Mouse (Mus musculus) forebrain, embryonic 11.5 days (tissue): ENCODE measurements at regions not wholly inside any gene's neighbourhood (a gene's known extent, or its start where the extent isn't known, plus 50 kb on each side); places are given as distances from the start of the nearest gene placed in this dataset.

ENCODE experiments used
- ATAC-seq: fragments of 200-750 bp; cut with Nextera tagmentation; replicated peaks from 2 replicates; pipeline ENCODE4 v1.8.0; 2017; ENCODE audit warnings: moderate TSS enrichment; ENCODE audit not compliant: low FRiP score
- DNase-seq: peaks from one replicate; pipeline ENCODE4 v3.0.0-alpha.2; 2017; ENCODE audit warnings: low spot score
- H3K27ac ChIP-seq: fragments of 300-500 bp; sonication (generic); 2 replicates; pipeline ENCODE4 v1.5.1; 2014; ENCODE audit warnings: low read depth, low read length
- H3K27me3 ChIP-seq: fragments of 300-500 bp; sonication (generic); 2 replicates; pipeline ENCODE4 v1.6.1; 2014; ENCODE audit warnings: mild to moderate bottlenecking, low read length, mixed read lengths; ENCODE audit not compliant: control insufficient read depth, insufficient read depth
- H3K36me3 ChIP-seq: fragments of 300-500 bp; sonication (generic); 2 replicates; pipeline ENCODE4 v1.6.1; 2014; ENCODE audit warnings: mild to moderate bottlenecking, low read length, moderate library complexity, mixed read lengths; ENCODE audit not compliant: control insufficient read depth, insufficient read depth
- H3K4me1 ChIP-seq: fragments of 300-500 bp; sonication (generic); replicated peaks from 2 replicates; pipeline ENCODE4 v1.6.1; 2014; ENCODE audit warnings: low read length, mixed read lengths; ENCODE audit not compliant: control insufficient read depth, insufficient read depth
- H3K4me2 ChIP-seq: fragments of 300-500 bp; sonication (generic); 2 replicates; pipeline ENCODE4 v1.6.1; 2014; ENCODE audit warnings: low read depth, mild to moderate bottlenecking, low read length, moderate library complexity, mixed read lengths; ENCODE audit not compliant: severe bottlenecking
- H3K4me3 ChIP-seq: fragments of 300-500 bp; sonication (generic); 2 replicates; pipeline ENCODE4 v1.5.1; 2014; ENCODE audit warnings: low read depth, low read length
- H3K9ac ChIP-seq: fragments of 300-500 bp; sonication (generic); 2 replicates; pipeline ENCODE4 v1.6.1; 2014; ENCODE audit warnings: low read length
- H3K9me3 ChIP-seq: fragments of 300-500 bp; sonication (generic); 2 replicates; pipeline ENCODE4 v1.6.1; 2016; ENCODE audit warnings: low read length, mixed read lengths; ENCODE audit not compliant: control insufficient read depth
- WGBS: fragments of 180-500 bp; shearing (Covaris S2); extraction: QIAGEN DNeasy Blood & Tissue Kit; methylation state at CpG from one replicate; pipeline ENCODE4 v1.1.7; 2014; 5-methylcytosine and 5-hydroxymethylcytosine counted together

DNA sequence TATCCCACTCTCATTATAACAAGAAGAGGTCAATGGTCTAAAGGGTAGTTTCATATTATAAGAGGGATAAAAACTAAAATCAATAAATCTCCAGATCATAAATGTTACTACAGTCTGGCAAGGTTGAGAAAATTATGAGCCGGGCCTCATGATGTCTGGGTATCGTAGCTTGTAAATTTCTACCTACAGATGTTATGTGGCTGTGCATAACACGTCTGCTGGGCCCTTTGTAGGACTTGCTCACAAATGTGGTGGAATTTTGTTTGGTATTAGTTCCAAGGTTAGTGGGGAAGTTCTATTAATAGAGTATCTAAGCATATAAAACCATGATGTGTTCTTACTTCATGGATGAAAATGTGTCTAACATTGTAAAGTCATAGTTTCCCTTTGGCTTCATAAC is 146.7 kb upstream of the Cep162 start:
- Histone ChIP-seq H3K4me1 (no peaks in the 10 kb centered on the region), H3K9me3 (no peaks in the 10 kb centered on the region), H3K4me3 (no peak overlapping the region), H3K27ac (no peak overlapping the region), H3K36me3 (no peaks in the 10 kb centered on the region), H3K9ac (no peak overlapping the region), H3K27me3 (no peaks in the 10 kb centered on the region), H3K4me2 (no peak overlapping the region)
- no peak for DNase-seq
- 92% methylated on average over 3 of the region's 3 CpGs for WGBS
- no peak for ATAC-seq

- H3K9ac ChIP-seq = no peak overlapping the region
- no peaks in the 10 kb centered on the region for H3K27me3 ChIP-seq
- 74% methylated on average over 5 of the region's 5 CpGs for WGBS
- ATAC-seq (no peak), DNase-seq (no peak)
- H3K27ac ChIP-seq = no peak overlapping the region
- H3K4me3 ChIP-seq = no peak overlapping the region
- no peaks in the 10 kb centered on the region for H3K9me3 ChIP-seq
- no peak overlapping the region for H3K4me2 ChIP-seq
- no peaks in the 10 kb centered on the region for H3K4me1 ChIP-seq
- H3K36me3 ChIP-seq = no peaks in the 10 kb centered on the region
Measured at GRCm38 (mm10) chr9:87387516-87387915, 132.2 kb upstream of the Cep162 start.

GRCm38 (mm10) chr9:87383513-87383912 is 128.2 kb upstream of the Cep162 start:
- Histone ChIP-seq H3K4me1 (no peaks in the 10 kb centered on the region), H3K9ac (no peak overlapping the region), H3K4me2 (no peak overlapping the region), H3K27me3 (no peaks in the 10 kb centered on the region), H3K4me3 (no peak overlapping the region), H3K9me3 (no peaks in the 10 kb centered on the region), H3K36me3 (no peaks in the 10 kb centered on the region), H3K27ac (no peak overlapping the region)
- ATAC-seq (no peak), DNase-seq (no peak)
- WGBS = 93% methylated on average over 3 of the region's 3 CpGs

- H3K27me3 ChIP-seq = no peaks in the 10 kb centered on the region
Measured at GRCm38 (mm10) chr9:87377921-87378320, 122.6 kb upstream of the Cep162 start.

DNA sequence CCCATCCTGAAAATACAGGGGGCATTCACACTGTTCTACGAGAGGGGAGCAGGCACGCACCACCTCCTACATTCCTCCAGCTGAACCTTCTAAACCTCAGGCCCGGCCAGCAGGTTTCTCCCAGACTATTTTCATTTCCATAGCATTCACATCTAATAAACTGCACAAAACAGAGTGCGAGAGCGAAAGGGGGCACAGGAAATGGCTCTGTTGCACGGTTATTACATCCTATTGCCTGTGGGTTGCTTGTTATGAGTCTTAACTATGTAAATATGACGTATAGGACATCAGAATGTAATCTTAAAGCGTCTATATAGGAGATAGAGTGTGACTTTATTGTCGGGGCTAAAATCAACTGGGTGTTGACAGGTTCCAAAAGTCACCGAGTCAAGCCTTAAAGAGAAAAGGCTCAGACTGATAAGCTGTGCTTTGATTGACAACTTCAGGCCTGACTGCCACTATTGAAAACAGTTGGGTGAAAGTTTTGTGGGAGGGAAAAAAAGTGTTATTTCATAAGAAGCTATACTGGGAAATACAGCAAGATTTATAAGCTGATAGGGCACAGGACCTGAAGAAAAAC is 121.5 kb upstream of the Cep162 start:
- no peak overlapping the region for H3K4me2 ChIP-seq
- DNase-seq = no peak
- ATAC-seq = no peak
- no peak overlapping the region for H3K27ac ChIP-seq
- no peaks in the 10 kb centered on the region for H3K4me1 ChIP-seq
- no peaks in the 10 kb centered on the region for H3K36me3 ChIP-seq
- no peaks in the 10 kb centered on the region for H3K9me3 ChIP-seq
- no peak overlapping the region for H3K4me3 ChIP-seq
- WGBS = 73% methylated on average over 10 of the region's 10 CpGs
- no peaks in the 10 kb centered on the region for H3K27me3 ChIP-seq
- no peak overlapping the region for H3K9ac ChIP-seq

More at GRCm38 (mm10) chr9:87377921-87378320, 122.6 kb upstream of the Cep162 start:
- WGBS = 82% methylated on average over 7 of the region's 7 CpGs
- no peak overlapping the region for H3K9ac ChIP-seq
- no peaks in the 10 kb centered on the region for H3K9me3 ChIP-seq
- H3K36me3 ChIP-seq = no peaks in the 10 kb centered on the region
- H3K4me1 ChIP-seq = no peaks in the 10 kb centered on the region
- DNase-seq (no peak), ATAC-seq (no peak)
- H3K4me3 ChIP-seq = no peak overlapping the region
- H3K4me2 ChIP-seq = no peak overlapping the region
- H3K27ac ChIP-seq = no peak overlapping the region

GRCm38 (mm10) chr9:87372251-87372905 is 117.0 kb upstream of the Cep162 start:
- Histone ChIP-seq H3K4me3 (no peak overlapping the region), H3K4me1 (0 out of 2 replicates have a peak, but pooled peaks cover 2% of the 10 kb centered on the region), H3K4me2 (no peak overlapping the region), H3K27ac (no peak overlapping the region), H3K27me3 (no peaks in the 10 kb centered on the region), H3K9me3 (no peaks in the 10 kb centered on the region), H3K9ac (no peak overlapping the region), H3K36me3 (no peaks in the 10 kb centered on the region)
- DNase-seq (no peak), ATAC-seq (peak; percentile 55; the same call in 1 of the 2 replicates)
- 47% methylated on average over 4 of the region's 4 CpGs for WGBS

DNA sequence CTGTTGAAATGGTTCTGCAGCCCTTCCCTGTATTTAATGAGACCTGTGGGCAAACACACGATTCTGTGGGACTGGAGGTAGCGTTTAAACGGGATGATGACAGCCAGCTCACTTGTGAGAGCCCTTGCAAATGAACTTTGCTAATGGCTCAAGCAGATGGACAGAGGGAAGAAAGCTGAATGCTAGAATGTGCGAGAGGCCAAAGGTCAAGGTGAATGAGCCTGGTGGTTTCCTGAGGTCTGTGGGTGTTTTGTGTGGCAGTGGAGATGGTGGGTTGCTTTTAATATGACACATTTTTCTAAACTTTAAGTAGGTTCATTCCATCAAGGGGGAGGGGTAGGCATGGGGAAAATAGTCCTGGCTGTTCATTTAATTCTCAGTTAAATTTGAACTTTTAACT is 113.7 kb upstream of the Cep162 start:
- no peak overlapping the region for H3K4me2 ChIP-seq
- no peak overlapping the region for H3K27ac ChIP-seq
- DNase-seq (no peak), ATAC-seq (no peak)
- H3K27me3 ChIP-seq = no peaks in the 10 kb centered on the region
- 61% methylated on average over 4 of the region's 4 CpGs for WGBS
- H3K36me3 ChIP-seq = no peaks in the 10 kb centered on the region
- 0 out of 2 replicates have a peak, but pooled peaks cover 2% of the 10 kb centered on the region for H3K4me1 ChIP-seq
- no peaks in the 10 kb centered on the region for H3K9me3 ChIP-seq
- no peak overlapping the region for H3K4me3 ChIP-seq
- no peak overlapping the region for H3K9ac ChIP-seq

DNA sequence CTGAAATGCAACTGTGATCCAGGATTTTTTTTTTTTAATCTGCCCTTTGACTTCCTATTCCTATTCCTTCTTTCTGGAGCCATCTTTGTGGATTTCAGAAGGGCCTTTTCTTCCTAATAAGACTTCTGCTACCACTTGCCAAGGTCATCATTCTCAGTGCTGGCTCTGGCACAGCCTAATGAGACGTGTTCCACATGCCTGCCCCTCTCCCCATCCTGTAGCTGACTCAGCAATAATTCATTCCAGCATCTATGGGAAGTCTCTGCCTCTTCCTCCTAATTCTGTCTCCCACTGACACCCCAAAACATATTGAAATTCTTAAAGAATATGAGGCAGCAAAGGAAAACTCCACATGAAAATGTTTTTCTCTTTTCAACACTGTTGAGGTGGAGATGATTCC is 91.7 kb upstream of the Cep162 start:
- Histone ChIP-seq H3K27ac (no peak overlapping the region), H3K36me3 (no peaks in the 10 kb centered on the region), H3K4me1 (no peaks in the 10 kb centered on the region), H3K9ac (no peak overlapping the region), H3K4me2 (no peak overlapping the region), H3K4me3 (no peak overlapping the region), H3K9me3 (no peaks in the 10 kb centered on the region), H3K27me3 (no peaks in the 10 kb centered on the region)
- no peak for ATAC-seq
- DNase-seq = no peak
- WGBS = 67% methylated on average over 1 of the region's 1 CpGs

GRCm38 (mm10) chr9:87346278-87346882 is 91.0 kb upstream of the Cep162 start:
- Histone ChIP-seq H3K4me2 (no peak overlapping the region), H3K4me3 (no peak overlapping the region), H3K36me3 (no peaks in the 10 kb centered on the region), H3K9me3 (no peaks in the 10 kb centered on the region), H3K27ac (no peak overlapping the region), H3K4me1 (no peaks in the 10 kb centered on the region), H3K27me3 (no peaks in the 10 kb centered on the region), H3K9ac (no peak overlapping the region)
- DNase-seq = no peak
- no peak for ATAC-seq
- 72% methylated on average over 3 of the region's 3 CpGs for WGBS
